Mouse (Mus musculus) embryo, embryonic 10.5 days (tissue): ENCODE measurements around the gene Pde3a.

Experiments
- DNase-seq: peaks from one replicate; pipeline ENCODE4 v3.0.0-alpha.2; 2015; ENCODE audit warnings: low spot score

Pde3a gene

DNA sequence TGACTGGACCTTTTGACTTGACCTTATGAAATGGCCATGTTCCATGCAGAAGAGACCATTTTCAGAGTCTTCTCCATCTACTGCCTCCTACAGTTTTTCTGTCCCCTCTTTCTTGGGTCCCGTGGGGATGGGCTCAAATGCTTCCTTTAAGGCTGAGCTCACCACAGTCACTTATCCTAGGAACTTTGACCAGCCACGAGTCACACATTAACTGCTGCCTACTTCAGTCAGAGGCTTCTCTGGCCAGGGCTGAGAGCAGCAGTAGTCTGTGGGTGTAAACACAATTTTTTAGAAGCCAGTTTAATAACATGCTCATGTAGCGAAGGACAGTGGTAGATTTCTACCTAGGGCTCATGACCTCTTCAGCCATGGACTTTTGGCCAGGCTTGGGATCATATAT lies 79.0 kb downstream of the Pde3a start:
- DNase-seq: no peak

DNA sequence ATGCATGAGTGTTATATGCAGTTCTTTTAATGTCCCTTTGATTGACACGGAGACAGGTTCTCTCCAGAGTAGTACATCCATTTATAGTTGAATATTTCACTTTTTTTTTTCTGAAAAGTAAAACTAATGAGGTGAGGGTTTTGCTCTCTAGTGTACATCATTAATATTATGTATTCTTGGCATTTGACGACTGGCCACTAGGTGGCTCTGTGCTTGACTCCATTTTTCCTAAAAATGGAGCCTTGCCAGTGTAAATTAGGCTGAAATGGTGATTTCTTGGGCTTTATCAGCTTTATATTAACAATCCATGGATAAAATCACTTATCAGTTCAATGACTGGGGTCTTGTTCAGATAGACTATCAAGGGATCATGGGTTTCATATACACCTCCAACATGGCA lies 82.4 kb downstream of the Pde3a start:
- DNase-seq: no peak

DNA sequence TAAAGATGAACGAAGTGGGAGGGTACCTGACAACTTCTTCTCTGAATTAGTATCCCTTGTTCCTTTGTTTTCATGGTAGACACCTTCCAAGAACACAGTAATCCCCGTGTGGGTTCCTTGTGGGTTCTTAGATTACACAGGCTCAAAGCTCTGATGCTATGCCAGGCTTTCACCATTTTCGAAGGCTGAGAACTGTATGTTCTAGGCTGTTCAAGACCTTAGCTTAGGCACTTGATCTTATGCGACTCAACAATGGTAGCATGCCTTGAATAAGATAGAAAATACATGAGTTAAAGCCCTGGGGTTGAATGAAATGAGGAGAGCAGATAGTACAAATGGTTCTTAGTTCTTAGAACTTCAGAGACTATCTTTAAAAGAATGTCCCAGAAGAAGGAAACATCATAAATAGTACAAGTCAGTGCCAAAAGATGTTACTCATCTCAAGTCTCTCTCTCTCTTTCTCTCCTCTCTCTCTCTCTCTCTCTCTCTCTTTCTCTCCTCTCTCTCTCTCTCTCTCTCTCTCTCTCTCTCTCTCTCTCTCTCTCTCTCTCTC lies 83.6 kb downstream of the Pde3a start:
- DNase-seq: no peak

DNA sequence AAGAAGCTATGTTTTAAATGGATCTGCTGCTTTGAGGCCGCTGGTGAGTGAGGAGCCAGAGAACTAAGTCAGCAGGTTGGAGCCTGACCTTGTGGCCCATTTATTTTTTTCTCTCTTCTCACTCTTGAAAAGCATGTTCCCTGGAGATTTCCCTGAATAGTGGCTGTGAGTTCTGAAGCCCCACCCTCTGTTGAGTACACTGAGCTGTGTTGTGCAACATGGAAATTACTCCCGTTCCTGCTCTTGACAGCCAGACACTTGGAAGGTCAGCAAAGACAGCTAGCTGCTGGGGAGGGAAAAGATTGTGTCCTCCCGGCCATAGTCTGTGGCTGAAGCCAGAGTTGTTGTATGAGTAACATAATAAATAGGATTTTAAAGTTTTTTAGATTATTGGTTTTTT lies 84.2 kb downstream of the Pde3a start:
- DNase-seq: peak; percentile 41

DNA sequence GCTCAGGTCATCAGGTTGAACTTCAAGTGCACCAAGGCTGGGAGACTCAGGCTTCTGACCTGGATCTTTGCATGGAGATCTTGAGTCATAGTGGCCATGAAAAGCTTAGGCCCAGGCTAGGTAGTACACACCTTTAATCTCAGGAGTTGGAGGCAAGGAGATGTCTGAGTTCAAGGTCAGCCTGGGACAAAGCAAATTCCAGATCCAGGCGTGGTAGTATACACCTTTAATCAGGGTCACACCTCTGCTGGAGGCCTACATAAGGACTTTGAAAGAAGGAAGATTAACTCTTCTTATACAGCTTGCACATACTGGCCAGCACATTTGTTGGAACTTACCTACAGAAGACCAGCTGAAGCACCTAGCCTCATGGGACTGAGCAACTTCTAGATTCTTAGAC lies 86.8 kb downstream of the Pde3a start:
- DNase-seq: no peak

DNA sequence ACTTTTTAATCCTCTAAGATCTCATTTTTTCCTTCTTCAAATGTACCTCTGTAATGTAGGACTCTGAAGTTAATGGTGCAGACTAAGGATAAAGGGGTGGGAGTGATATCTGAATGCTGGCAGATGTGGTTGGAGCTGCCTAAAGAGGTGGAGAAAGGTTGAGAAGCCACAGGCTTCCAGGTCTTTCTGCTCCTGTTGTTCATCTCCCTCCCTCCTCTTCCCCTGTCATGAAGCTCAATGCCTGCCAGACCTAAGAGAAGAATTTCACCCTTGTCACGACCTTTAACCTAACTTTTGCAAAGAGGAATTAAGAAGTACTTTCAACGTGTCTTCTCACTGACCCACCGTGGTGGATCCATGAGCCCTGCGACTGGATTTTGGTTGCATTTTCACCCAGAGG lies 87.4 kb downstream of the Pde3a start:
- DNase-seq: no peak

DNA sequence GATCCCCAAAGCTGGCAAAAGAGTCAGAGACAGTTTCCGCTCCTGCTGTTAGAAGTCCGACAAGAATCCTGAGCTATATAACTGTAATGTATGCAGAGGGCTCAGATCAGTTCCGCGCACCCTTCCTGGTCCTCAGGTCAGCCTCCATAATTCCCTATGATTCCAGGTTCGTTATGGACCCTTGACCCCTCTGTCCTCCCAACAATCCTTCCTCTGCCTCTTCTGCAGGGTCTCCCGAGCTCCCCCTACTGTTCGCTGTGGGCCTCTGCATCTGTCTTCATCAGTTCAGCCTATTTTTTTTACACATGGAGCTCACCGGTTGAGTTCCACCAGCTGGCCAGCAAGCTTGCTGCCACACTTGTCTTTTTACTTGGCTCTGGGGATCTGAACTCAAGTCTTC lies 88.6 kb downstream of the Pde3a start:
- DNase-seq: peak; percentile 59

DNA sequence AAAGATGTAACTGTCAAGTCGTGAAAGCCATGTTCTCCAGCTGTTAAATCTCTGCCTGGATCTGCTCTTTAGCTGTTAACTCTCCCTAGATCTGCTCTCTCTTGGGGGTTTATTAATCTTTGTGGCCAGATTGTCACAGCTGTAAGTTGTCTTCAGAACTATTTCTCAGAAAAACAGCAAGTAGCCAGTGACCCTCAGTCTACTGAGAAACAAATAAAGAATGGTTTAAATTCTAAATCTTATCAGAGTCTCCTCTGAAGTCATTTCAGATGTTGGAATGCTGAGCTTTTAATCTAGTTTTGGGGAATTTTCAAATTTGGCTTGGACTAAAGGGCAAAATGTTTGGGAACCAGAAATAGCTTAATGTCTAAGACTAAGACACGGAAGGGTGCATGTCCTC lies 92.3 kb downstream of the Pde3a start:
- no peak for DNase-seq

DNA sequence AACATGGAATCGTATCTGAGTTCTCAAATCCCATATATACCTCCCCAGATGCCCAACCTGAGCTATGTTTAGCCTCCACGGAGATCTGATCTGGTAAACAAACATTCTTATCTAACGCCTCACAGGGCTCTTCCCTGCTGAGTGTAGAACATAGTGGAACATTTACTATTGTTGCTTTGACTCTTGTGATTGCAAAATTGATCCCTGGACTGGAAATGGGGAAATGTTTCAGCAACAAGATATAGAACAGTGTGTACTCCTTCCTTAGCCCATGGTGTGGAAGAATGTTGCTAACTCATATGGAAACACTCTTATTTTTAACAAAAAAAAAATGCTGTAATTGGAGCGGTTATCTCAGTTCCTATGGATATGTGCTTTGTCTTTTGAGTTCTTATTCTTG lies 98.8 kb downstream of the Pde3a start:
- DNase-seq: no peak

DNA sequence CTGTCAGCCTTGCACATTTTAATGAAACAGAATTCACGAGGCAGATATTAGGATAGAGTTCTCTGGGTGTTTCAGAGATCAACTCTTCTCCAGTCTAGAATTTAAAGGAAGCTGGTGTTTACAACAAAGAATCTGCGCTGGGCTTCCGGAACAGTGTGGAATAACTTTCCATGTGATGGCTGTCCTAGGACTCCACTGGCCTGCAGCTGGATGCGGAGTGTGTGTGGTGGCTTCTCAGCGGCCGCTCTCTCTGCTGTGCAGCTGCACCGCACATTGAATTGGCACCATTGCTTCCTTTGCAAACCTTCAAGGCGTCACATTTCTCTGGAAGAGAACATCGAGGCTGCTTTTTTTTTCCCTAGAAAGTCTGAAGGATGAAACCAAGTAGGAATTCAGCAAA lies 99.5 kb downstream of the Pde3a start:
- no peak for DNase-seq

DNA sequence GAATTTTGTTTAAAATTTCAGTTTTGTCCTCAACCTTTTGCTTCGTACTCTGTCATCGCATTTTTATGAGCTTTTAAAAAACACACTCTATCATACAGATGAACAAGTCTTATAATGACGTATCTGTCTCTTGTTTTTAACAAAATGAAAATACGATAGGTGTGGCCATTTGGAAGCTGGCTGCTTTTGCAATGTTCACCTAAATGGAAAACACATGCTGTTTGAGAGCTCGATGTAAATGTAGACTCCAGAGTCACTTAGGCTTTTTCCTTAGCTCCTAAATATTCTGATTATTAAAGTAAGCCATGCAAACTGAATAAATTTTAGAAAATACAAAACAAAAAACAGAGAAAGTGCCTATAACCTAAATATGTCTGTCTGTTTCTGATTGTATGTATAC lies 101.2 kb downstream of the Pde3a start:
- no peak for DNase-seq

DNA sequence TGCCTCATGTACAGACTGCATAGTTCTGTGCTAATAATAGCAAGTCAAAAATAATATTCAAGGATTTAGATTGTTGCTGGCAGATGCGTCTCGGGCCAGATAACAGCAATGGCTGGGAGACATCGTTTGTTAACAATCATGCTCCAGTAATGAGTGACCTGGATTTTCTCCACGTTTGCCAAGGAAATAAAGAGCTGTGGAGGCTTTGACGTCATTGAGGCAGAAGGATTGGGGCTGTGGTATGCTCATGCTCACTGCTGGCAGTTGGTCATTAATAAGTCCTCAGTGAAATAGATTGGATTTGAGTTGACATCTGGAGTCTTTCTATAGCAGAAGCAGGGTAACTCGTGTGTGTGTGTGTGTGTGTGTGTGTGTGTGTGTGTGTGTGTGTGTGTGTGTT lies 103.2 kb downstream of the Pde3a start:
- DNase-seq: no peak

DNA sequence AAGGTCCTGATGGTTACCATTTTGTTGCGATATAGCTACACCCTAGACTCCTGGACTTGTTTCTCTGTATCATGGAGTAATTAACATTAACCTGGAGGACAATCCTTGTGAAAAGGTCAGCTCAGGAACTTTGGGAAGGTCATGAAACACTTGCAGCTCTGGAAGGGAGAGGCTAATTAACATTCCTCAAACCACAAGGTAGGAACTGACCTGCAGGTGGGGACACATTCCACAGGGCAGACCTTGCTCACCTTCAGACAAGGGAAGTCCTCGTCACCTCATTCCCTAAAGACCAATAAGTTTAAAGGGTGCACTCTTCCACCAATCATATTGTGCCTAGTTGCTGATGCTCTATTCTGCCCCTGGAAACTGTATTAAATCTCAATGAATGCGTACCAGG lies 114.6 kb downstream of the Pde3a start:
- no peak for DNase-seq

DNA sequence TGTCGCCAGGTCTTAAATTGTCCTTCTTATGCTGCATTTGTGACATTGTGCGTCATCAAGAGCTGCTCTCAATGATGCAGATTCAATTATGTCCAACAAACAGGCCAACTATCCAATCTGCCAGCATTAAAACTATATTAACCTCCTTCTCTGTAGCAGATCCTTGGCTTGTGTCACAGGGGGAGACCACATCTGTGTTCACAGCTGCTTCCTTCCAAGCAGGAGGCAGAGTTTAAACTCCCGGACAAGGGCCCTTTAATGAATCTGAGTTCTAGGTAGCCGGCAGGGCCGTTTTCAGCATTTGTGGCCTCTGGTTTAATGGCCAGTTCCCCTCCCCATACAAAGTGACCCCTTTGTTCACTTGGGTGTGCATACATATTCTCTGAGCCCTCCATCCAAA lies 118.0 kb downstream of the Pde3a start:
- DNase-seq: peak; percentile 28

DNA sequence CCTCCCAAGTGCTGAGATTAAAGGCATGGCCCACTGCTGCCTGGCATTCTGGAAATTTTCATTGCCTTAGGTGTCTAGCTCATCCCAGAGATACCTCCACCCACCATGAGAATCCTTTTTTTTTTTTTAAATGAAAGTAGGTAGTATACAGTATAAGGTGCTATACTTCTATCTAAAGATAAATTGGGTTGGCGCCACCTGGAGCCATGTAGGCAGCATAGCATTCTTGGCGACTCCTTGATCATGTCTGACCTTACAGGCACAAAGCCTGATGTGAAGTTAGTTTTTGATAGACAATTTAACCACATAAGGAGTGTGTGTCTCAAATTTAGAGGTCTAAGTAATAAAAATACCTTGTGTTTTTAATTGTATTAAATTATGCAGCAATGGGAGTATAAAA lies 123.6 kb downstream of the Pde3a start:
- peak; percentile 37 for DNase-seq

DNA sequence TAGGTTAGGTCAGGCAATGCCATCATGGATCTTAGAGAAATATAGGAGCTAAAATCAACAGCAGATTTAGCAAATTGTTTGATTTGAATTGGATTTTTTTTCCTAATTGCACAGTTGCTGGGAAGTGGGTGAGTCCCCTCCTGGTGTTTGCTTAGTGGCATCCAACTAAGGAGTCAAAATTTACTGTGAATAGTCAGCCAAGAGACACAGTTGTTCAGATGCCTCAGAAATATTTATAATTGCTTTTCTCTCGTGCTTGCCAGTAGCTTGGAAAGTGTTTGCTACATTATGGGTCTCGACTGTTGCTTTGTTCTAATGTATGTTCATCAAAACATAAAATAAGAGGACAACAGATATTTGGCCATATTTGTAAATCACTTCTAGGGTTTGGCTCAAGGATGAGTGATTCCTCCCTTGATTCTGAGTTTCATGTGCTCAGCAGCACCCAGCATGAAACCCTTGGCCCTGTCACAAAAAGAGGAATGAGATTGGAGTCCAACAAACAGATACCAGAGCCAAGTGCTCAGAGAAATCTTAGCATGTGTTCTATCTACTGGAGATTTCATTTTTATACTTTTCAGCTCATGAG lies 125.5 kb downstream of the Pde3a start:
- DNase-seq: no peak

DNA sequence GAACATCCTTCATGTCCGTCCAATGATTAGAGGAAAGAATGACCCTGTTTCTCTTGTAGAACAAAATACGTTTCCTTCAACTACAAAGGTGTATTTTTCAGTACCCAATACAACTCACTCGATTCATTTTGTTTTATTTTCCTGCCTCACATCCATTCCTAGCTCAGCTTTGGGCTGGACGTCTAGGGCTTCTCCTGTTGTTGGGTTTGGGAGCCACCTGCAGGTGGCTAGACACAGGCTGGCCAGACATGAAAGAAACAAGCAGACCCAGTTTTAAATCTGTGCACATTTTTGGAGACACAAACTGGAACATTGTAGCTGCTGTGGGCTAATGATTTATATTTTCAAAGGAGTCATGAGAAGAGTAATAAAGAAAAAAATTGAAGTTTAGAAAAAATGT lies 126.1 kb downstream of the Pde3a start:
- no peak for DNase-seq

DNA sequence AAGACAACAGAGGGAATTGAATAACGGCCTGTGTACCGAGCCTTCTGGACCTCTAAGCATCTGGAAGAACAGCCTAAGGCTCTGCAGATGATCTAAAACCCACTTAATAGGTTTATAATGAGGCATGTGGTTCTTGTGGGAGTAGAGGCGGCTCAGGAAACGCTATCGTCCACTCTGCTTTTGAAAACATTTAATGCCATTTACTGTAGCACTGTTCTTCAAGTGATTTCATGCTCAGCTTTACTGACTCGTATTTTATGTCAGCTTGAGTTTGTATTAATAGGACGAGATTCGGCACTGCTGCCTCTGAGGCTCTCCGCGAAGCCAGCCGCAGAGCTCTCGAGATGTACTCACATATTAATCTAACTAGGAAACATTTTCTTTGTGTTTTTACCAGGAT lies 131.9 kb downstream of the Pde3a start:
- peak; percentile 48 for DNase-seq

DNA sequence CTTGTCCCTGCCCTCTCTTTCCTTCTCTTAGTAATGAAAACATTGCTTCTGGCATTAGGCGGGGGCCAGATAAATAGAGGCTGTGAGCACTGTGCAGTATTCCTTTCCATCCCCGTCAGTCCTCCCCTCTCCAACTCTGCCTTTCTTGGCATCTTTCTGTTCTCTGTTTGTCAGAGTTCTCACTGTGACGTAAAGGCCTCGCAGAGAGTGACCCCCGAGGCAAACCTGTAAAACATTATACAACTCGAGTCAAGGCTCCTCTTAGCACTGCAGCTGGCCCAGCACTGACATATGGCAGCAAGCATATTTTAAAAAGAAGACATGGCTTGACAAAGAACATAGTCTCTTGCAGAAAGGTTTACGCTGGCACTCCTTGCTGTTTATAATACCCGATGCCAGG lies 132.4 kb downstream of the Pde3a start:
- peak; percentile 65 for DNase-seq

DNA sequence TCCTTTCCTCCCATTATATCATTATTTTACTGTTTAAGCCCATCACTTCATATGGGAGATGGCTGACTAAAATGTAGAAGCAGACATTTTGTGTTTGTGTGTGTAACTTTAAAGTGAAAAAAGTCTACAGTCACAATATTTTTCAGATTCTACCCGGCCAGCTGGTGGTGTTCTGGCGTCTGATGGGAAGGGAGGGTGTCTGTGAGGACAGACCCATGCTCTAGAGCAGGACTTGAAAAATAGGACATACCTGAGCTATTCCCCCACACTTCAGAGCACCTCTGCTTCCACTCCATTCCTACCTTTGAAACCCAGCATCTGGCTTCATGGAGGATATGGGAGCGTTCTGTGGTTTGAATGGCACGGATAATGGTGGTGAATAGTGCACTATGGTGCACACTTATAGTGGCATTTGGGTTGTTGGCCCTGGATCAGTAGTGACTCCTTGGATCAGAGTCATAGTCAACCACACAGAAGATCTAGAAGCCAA lies 132.9 kb downstream of the Pde3a start:
- no peak for DNase-seq

DNA sequence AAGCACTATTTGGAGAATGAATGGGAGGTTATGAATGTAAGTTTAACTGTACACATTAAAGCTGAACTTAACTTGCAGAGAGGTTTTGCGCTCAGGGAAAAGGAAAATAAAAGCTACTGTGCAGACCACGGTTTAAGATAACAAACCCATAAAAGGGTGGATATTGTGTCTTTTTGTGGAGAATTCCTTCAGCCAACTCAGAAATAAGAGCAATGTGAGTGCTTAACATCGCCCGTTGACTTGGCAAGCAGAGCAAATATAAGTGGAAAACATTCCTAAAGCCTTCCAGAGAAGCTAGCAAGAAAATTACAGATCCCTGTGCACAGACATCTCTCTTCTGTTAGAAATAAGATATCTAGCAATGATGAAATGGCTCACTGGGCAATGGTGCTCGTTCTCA lies 139.0 kb downstream of the Pde3a start:
- no peak for DNase-seq

DNA sequence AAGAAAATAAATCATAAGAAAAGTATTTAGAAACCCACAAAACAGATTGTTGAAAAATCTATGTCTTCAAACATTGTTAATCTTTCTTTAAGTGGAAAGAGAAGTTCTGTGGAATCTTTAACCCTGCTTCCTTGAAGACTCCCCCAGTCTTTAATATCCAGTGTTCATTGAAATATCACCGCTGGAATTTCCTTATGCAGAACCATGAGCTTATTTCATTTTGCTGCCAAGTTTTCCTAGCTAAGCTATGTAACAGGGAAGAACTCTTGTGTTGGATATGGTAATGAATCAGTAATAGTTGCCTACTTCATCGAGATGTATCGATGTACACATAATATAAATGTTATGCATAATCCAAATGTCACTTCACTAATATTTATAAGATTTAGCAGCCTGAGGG lies 146.9 kb downstream of the Pde3a start:
- DNase-seq: no peak

DNA sequence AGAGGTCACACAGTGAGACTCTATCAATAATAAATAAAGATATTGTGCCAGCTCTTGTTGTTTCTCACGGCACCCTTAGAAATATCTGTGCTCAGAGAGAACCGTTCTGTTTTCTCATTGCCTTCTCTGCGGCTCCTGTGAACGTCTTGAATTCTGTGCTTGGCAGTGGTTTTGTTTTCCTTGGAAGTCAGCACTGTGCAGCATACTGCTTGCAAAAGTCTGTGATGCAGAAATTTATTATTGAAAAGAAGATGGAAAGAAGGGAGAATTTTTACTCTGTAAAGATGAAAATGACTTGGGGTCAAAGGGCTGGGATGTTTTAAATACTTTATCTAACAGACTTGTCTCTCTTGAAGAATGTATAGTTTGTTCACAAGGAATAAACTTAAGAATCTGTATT lies 150.3 kb downstream of the Pde3a start:
- DNase-seq: no peak

DNA sequence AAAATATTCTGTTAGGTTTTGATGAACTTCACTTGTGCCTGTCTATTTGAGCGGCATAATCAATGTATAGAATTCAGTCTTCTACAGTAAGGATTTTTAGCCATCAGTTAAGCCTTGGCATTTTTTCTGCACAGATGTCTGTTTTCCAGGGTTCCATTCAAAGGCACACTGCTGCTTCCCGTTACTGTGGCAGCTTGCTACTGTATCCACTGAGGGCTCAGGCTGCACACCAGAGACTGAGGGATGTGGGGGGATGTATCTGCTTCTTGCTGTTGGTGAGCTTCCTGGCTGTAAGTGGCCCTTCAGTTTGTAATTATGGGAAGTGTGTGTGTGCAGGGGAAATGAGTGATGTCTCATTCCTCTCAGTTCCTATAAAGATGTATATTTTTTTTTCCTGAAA lies 154.9 kb downstream of the Pde3a start:
- DNase-seq: peak; percentile 6

DNA sequence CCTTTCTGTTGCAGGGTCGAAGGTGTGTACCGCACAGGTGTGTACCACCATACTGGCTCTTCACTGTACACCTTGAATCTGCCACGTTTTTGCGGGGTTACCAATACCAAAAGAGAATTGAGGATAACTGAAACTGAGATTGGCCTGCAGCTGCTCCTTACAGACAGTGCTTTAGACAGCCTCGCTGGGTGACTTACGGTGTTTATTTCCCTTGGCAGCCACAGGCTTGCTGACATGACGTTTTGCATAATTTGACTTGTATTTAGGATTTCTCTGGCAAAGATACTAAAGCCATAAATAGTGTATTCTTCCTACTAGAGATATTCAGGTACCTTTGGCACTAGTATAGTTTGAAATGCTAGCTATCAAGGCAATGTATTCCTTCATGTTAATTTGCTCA lies 155.6 kb downstream of the Pde3a start:
- no peak for DNase-seq
